Mouse (Mus musculus) thymus, adult 2 months (tissue): ENCODE measurements around the gene 4933430I17Rik.

ENCODE experiments used
- CTCF ChIP-seq: fragments of 200-500 bp; IDR thresholded peaks from 2 replicates; pipeline ENCODE4 v1.5.1; 2012; ENCODE audit warnings: mild to moderate bottlenecking, control low read depth, low read length, moderate library complexity, borderline replicate concordance; ENCODE audit not compliant: control insufficient read depth, poor library complexity, insufficient read depth; ENCODE audit errors: extremely low read depth
- POLR2A ChIP-seq: fragments of 200-500 bp; IDR thresholded peaks from 2 replicates; pipeline ENCODE4 v1.6.1; 2012; ENCODE audit warnings: mild to moderate bottlenecking, low read length, control low read depth, moderate library complexity; ENCODE audit not compliant: control insufficient read depth, poor library complexity, insufficient read depth; ENCODE audit errors: extremely low read depth

DNA sequence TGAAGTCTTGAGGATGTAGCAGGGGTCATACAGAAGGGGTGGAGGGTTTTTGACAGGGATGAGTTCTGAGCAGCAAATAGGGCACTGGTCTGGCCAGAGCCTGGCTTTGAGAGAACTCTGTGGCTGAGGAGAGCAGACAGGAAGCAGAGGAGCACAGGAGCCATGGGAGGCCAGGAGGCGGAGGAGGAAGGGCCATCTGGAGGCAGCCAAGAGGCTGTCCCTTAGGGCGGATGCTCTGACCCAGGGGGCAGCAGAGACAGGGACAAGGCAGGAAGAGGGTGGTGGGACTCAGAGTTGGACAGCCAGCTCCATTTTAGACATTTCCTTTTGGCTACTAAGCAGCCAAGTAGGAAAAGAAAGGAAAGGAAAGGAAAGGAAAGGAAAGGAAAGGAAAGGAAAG, 9.1 kb upstream of the 4933430I17Rik start:
- TF ChIP-seq CTCF: no peak
- TF ChIP-seq POLR2A: no peak
